Mouse (Mus musculus) stomach, postnatal 0 days (tissue): ENCODE measurements around the gene Gm8113.
"Not testable (repeated sequence)": the region's sequence is repeated elsewhere in the genome, so short reads cannot be mapped to it uniquely, and the experiment has no call there.

Source experiments
- CTCF ChIP-seq: IDR thresholded peaks from 2 replicates; pipeline ENCODE4 v1.5.1; 2016; ENCODE audit warnings: antibody characterized with exemption, low read depth, mild to moderate bottlenecking, moderate library complexity
- EP300 ChIP-seq: optimal IDR thresholded peaks from 2 replicates; pipeline ENCODE3; 2016; ENCODE audit warnings: antibody characterized with exemption

- TF ChIP-seq CTCF, EP300: not testable (repeated sequence)
Observed at GRCm38 (mm10) chr14:43933399-43933798, 8.2 kb downstream of the Gm8113 start.
